Mouse (Mus musculus): ENCODE measurements around the gene Gadd45b. TPM values are rescaled to one million over a fixed set of nuclear protein-coding genes. Genes with fewer than 3 reads are reported as not detected.
A peak's percentile ranks its signal among the peaks of the same experiment; 100 is the strongest.

The Gadd45b gene
- polyA plus RNA-seq, 1 experiment from 2014 or later, result 9.9 TPM

DNA sequence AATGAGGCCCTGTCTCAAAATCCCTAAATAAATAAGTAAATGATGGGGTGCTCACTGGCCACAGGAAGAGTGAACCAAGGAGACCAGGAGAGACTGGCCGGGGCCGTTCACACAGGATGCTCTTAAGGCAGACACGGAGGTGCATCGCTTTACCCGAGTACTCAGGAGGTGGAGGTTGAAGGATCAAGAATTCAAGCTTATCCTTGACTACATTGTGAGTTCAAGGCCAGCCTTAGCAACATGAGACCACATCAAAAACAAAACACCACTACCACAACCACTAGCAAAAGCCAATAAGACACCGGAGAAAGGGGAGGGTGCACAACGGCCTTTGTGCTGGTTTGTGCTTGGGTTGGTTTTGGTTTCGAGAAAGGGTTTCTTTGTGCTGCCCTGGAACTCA lies 26.5 kb downstream of the Gadd45b start:
- H3K4me3 ChIP-seq (ENCODE audit: low read depth, low read length), result no peak overlapping the region
- DNase-seq (ENCODE audit: low spot score), result no peak
- H3K9me3 ChIP-seq (replicated peaks; ENCODE audit: control insufficient read depth, low read length), result no peaks in the 10 kb centered on the region
- no peak overlapping the region for H3K9ac ChIP-seq (replicated peaks; ENCODE audit: low read length)
- no peaks in the 10 kb centered on the region; the same call in 1 of the 2 replicates for H3K4me1 ChIP-seq (ENCODE audit: control insufficient read depth, insufficient read depth, low read length)
- H3K4me2 ChIP-seq (ENCODE audit: low read depth, low read length), result no peak overlapping the region
- H3K27me3 ChIP-seq (ENCODE audit: control insufficient read depth, insufficient read depth, low read length), result no peaks in the 10 kb centered on the region
- WGBS, result 93% methylated on average over 8 of the region's 8 CpGs
- no peak for ATAC-seq (replicated peaks; ENCODE audit: insufficient number of reproducible peaks, low FRiP score, low TSS enrichment, low read depth)
- no peaks in the 10 kb centered on the region for H3K36me3 ChIP-seq (replicated peaks; ENCODE audit: control insufficient read depth, insufficient read depth, low read depth, low read length)
- H3K27ac ChIP-seq (replicated peaks; ENCODE audit: low read depth, low read length), result no peak overlapping the region

DNA sequence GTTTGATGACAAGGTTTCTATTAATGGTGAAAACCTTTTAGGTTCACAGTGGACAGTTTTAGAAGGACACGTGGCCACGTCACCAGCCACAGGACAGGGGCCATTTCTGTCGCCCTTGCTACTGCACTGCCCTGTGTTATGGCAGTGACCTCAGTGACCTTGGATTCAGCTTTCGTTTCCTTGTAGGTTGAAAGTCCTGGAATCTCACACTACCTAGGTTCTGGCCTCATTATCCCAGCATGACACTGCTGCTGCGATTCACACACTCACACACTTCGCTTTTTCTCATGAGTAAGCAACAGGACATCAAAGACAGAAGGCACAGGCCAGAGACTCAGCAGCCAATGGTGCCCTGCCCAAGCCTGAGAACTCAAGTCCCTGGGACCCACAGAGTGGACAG lies 27.0 kb downstream of the Gadd45b start:
- Histone ChIP-seq H3K27me3 (ENCODE audit: control insufficient read depth, insufficient read depth, low read length) (no peaks in the 10 kb centered on the region), H3K9me3 (replicated peaks; ENCODE audit: control insufficient read depth, low read length) (no peaks in the 10 kb centered on the region), H3K36me3 (replicated peaks; ENCODE audit: control insufficient read depth, insufficient read depth, low read depth, low read length) (no peaks in the 10 kb centered on the region), H3K27ac (replicated peaks; ENCODE audit: low read depth, low read length) (no peak overlapping the region), H3K4me1 (ENCODE audit: control insufficient read depth, insufficient read depth, low read length) (no peaks in the 10 kb centered on the region; the same call in 1 of the 2 replicates), H3K9ac (replicated peaks; ENCODE audit: low read length) (no peak overlapping the region), H3K4me2 (ENCODE audit: low read depth, low read length) (no peak overlapping the region), H3K4me3 (ENCODE audit: low read depth, low read length) (no peak overlapping the region)
- no peak for ATAC-seq (replicated peaks; ENCODE audit: insufficient number of reproducible peaks, low FRiP score, low TSS enrichment, low read depth)
- WGBS, result 77% methylated on average over 6 of the region's 6 CpGs
- DNase-seq (ENCODE audit: low spot score), result no peak

GRCm38 (mm10) chr10:80957791-80958190 lies 27.9 kb downstream of the Gadd45b start:
- H3K4me2 ChIP-seq (ENCODE audit: low read depth, low read length), result no peak overlapping the region
- 71% methylated on average over 4 of the region's 4 CpGs for WGBS
- no peak overlapping the region for H3K27ac ChIP-seq (replicated peaks; ENCODE audit: low read depth, low read length)
- no peaks in the 10 kb centered on the region for H3K36me3 ChIP-seq (replicated peaks; ENCODE audit: control insufficient read depth, insufficient read depth, low read depth, low read length)
- no peaks in the 10 kb centered on the region for H3K9me3 ChIP-seq (replicated peaks; ENCODE audit: control insufficient read depth, low read length)
- H3K4me3 ChIP-seq (ENCODE audit: low read depth, low read length), result no peak overlapping the region
- H3K27me3 ChIP-seq (ENCODE audit: control insufficient read depth, insufficient read depth, low read length), result no peaks in the 10 kb centered on the region
- no peaks in the 10 kb centered on the region; the same call in 1 of the 2 replicates for H3K4me1 ChIP-seq (ENCODE audit: control insufficient read depth, insufficient read depth, low read length)
- no peak for ATAC-seq (replicated peaks; ENCODE audit: insufficient number of reproducible peaks, low FRiP score, low TSS enrichment, low read depth)
- no peak for DNase-seq (ENCODE audit: low spot score)
- H3K9ac ChIP-seq (replicated peaks; ENCODE audit: low read length), result no peak overlapping the region

DNA sequence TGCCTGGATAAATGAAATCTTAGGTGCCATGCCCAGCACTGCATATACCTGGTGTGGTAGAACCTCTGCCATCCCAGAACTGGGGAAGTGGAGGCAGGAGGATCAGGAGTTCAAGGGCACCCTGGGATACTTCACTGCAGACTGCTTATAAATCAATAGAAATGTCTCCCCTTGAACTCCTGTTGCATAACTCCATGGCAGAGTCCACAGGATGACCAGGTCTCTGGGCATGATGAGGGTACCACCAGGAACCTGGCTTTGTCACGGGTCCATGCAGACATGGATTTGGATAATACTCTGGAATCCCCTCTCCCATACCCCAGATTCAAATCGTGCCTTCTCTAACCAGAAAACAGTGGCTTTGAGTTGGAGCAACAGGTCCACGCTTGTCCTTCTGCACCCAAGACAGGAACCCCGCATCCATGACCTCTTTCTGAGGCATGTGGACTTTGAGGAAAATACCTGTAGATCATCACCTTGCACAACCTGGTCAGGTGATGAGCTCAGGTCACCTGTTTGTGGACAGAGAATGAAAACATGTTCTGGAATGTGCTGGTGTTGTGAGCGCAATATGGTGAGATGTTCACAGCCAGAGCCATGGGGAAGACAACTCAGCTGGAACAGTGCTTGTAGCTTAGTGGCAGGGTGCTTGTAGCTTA lies 29.2 kb downstream of the Gadd45b start:
- Histone ChIP-seq H3K27ac (replicated peaks; ENCODE audit: low read depth, low read length) (no peak overlapping the region), H3K27me3 (ENCODE audit: control insufficient read depth, insufficient read depth, low read length) (no peaks in the 10 kb centered on the region), H3K4me1 (ENCODE audit: control insufficient read depth, insufficient read depth, low read length) (no peaks in the 10 kb centered on the region; the same call in 1 of the 2 replicates), H3K36me3 (replicated peaks; ENCODE audit: control insufficient read depth, insufficient read depth, low read depth, low read length) (no peaks in the 10 kb centered on the region), H3K9me3 (replicated peaks; ENCODE audit: control insufficient read depth, low read length) (no peaks in the 10 kb centered on the region), H3K9ac (replicated peaks; ENCODE audit: low read length) (no peak overlapping the region), H3K4me3 (ENCODE audit: low read depth, low read length) (no peak overlapping the region), H3K4me2 (ENCODE audit: low read depth, low read length) (no peak overlapping the region)
- no peak for DNase-seq (ENCODE audit: low spot score)
- 90% methylated on average over 5 of the region's 5 CpGs for WGBS
- ATAC-seq (replicated peaks; ENCODE audit: insufficient number of reproducible peaks, low FRiP score, low TSS enrichment, low read depth), result no peak

- H3K36me3 ChIP-seq (replicated peaks; ENCODE audit: control insufficient read depth, insufficient read depth, low read depth, low read length), result no peaks in the 10 kb centered on the region
- DNase-seq (ENCODE audit: low spot score) (peak; percentile 72), ATAC-seq (replicated peaks; ENCODE audit: insufficient number of reproducible peaks, low FRiP score, low TSS enrichment, low read depth) (peak; percentile 51; the same call in 1 of the 2 replicates)
- no peaks in the 10 kb centered on the region for H3K9me3 ChIP-seq (replicated peaks; ENCODE audit: control insufficient read depth, low read length)
- H3K4me1 ChIP-seq (ENCODE audit: control insufficient read depth, insufficient read depth, low read length), result no peaks in the 10 kb centered on the region; the same call in 1 of the 2 replicates
- H3K4me2 ChIP-seq (ENCODE audit: low read depth, low read length), result no peak overlapping the region
- no peaks in the 10 kb centered on the region for H3K27me3 ChIP-seq (ENCODE audit: control insufficient read depth, insufficient read depth, low read length)
- peak overlapping the region; percentile 32; the same call in 1 of the 2 replicates for H3K9ac ChIP-seq (replicated peaks; ENCODE audit: low read length)
- H3K4me3 ChIP-seq (ENCODE audit: low read depth, low read length), result no peak overlapping the region
- peak overlapping the region; percentile 67 for H3K27ac ChIP-seq (replicated peaks; ENCODE audit: low read depth, low read length)
- 11% methylated on average over 16 of the region's 16 CpGs for WGBS
These were observed 31.0 kb downstream of the Gadd45b start for GRCm38 (mm10) chr10:80960551-80961508.

DNA sequence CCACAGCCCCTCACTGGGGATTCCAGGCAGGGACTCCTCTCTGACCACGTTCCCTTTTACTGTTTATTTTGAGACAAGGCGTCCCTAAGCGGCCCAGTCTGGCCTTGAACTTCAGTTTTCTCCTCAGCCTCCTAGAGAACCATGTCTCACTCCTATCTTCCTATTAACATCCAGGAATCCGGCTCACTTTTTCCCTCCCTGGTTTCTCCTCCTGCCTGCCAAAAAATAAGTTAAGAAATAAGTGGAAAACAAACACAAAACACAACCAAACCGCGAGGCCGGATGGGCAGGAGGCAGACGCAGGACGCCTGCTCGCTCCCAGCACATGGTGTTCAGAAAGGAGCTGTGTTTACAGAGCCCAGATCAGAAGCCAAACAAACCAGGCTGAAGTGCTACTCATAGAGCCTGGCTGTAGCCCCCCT lies 32.2 kb downstream of the Gadd45b start:
- no peaks in the 10 kb centered on the region for H3K9me3 ChIP-seq (replicated peaks; ENCODE audit: control insufficient read depth, low read length)
- DNase-seq (ENCODE audit: low spot score), result peak; percentile 20

DNA sequence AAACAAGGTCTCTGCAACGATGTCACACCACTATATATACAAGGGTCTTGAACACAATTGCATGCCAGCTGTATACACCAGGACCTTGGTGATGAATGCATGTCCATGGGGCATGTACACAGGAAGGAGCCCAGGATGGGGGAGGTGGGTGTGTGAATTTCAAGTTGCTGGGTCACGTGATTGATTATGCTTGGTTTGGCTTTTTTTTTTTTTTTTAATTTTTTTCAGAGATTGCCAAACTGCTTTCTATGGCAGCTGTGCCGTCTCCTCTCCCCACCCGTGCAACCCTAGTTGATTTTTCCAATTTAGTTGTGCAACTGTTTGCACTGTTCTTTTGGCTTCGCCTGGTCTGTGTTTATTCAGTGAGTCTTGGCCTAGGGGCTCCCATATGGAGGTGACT lies 32.7 kb downstream of the Gadd45b start:
- ATAC-seq (replicated peaks; ENCODE audit: insufficient number of reproducible peaks, low FRiP score, low TSS enrichment, low read depth) (no peak), DNase-seq (ENCODE audit: low spot score) (no peak)
- Histone ChIP-seq H3K4me3 (ENCODE audit: low read depth, low read length) (no peak overlapping the region), H3K4me1 (ENCODE audit: control insufficient read depth, insufficient read depth, low read length) (no peaks in the 10 kb centered on the region; the same call in 1 of the 2 replicates), H3K4me2 (ENCODE audit: low read depth, low read length) (no peak overlapping the region), H3K9ac (replicated peaks; ENCODE audit: low read length) (no peak overlapping the region), H3K36me3 (replicated peaks; ENCODE audit: control insufficient read depth, insufficient read depth, low read depth, low read length) (no peaks in the 10 kb centered on the region), H3K9me3 (replicated peaks; ENCODE audit: control insufficient read depth, low read length) (no peaks in the 10 kb centered on the region), H3K27ac (replicated peaks; ENCODE audit: low read depth, low read length) (no peak overlapping the region), H3K27me3 (ENCODE audit: control insufficient read depth, insufficient read depth, low read length) (no peaks in the 10 kb centered on the region)
- WGBS, result 73% methylated on average over 5 of the region's 5 CpGs

More for the DNA sequence above, 32.2 kb downstream of the Gadd45b start:
- Histone ChIP-seq H3K4me1 (ENCODE audit: control insufficient read depth, insufficient read depth, low read length) (no peaks in the 10 kb centered on the region; the same call in 1 of the 2 replicates), H3K4me2 (ENCODE audit: low read depth, low read length) (no peak overlapping the region), H3K9ac (replicated peaks; ENCODE audit: low read length) (no peak overlapping the region; the same call in 1 of the 2 replicates), H3K27ac (replicated peaks; ENCODE audit: low read depth, low read length) (0 out of 2 replicates have a peak overlapping the region, but pooled peaks have one; percentile 4), H3K4me3 (ENCODE audit: low read depth, low read length) (no peak overlapping the region), H3K36me3 (replicated peaks; ENCODE audit: control insufficient read depth, insufficient read depth, low read depth, low read length) (no peaks in the 10 kb centered on the region), H3K27me3 (ENCODE audit: control insufficient read depth, insufficient read depth, low read length) (no peaks in the 10 kb centered on the region)
- WGBS, result 42% methylated on average over 10 of the region's 10 CpGs
- ATAC-seq (replicated peaks; ENCODE audit: insufficient number of reproducible peaks, low FRiP score, low TSS enrichment, low read depth), result no peak

Data from embryonic facial prominence, embryonic 11.5 days (tissue).